Mouse (Mus musculus): Measurements from ENCODE around the gene Ndrg2.

DNA sequence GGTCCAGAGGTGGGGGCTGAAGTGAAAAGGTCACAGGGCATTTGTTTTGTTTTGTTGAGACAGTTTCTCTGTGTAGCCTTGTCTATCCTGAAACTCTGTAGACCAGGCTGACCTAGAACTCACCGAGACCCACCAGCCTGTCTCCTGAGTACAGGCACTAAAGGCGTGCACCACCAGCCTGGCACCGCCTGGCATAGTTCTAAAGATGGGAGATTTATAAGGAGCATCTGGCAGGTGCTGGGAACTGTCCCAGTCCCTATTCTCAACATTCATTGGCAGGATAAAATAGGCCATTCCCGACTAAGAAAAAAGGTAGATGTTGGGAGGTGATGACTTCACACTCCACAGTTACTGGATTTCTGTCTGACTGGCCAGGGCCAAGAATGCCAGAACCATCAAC is 5.0 kb upstream of the Ndrg2 start:
- no peak for TF ChIP-seq NANOG (IDR thresholded peaks at IDR 0.05; ENCODE audit: borderline replicate concordance, low read length)
- TF ChIP-seq CTCF (conservative IDR thresholded peaks at IDR 0.05; ENCODE audit: low read length), result no peak
